Mouse (Mus musculus) cerebellum, adult 2 months (tissue): ENCODE results near the gene Ybx2.

ENCODE experiments used
- CTCF ChIP-seq: fragments of 200-500 bp; IDR thresholded peaks from 2 replicates; pipeline ENCODE4 v1.5.1; 2011; ENCODE audit warnings: low read depth, mild to moderate bottlenecking, control low read depth, low read length, moderate library complexity, borderline replicate concordance; ENCODE audit not compliant: insufficient read depth
- POLR2A ChIP-seq: fragments of 200-500 bp; IDR thresholded peaks from 2 replicates; pipeline ENCODE4 v1.6.1; 2011; ENCODE audit warnings: low read length, control low read depth, borderline replicate concordance; ENCODE audit not compliant: insufficient read depth

DNA sequence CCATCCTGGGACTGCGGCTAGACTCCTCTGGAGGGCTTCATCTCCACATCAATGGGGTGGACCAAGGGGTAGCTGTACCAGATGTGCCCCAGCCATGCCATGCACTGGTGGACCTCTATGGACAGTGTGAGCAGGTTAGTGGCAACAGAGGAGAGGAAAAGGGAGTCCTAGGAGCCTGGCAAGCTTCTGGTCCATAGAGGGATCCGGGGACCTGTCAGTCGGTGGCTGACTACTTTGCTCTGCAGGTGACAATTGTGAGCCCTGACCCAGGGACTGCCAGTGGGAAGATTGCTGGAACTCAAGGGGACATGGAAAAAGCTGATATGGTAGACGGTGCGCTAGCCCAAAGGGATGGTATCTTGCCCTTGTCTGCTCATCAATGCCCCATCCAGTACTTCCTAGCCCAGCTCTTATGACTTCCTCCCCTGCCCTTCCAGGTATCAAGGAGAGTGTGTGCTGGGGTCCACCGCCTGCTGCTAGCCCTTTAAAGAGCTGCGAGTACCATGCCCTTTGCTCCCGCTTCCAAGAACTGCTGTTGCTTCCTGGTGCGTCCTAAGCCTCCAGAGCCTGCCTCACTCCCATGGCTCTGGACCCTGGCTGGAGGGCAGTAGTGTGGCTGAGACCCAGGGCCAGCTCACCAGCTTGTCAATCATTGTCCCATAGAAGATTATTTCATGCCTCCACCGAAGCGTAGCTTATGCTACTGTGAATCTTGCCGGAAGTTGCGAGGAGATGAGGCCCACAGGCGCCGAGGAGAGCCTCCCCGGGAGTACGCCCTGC is 24.6 kb upstream of the Ybx2 start:
- no peak for TF ChIP-seq CTCF
- no peak for TF ChIP-seq POLR2A
